Mouse (Mus musculus): ENCODE measurements around the gene Gm5580. TPM values are rescaled to one million over a fixed set of nuclear protein-coding genes. Genes with fewer than 3 reads are reported as not detected.
"Not testable (repeated sequence)": the region's sequence is repeated elsewhere in the genome, so short reads cannot be mapped to it uniquely, and the experiment has no call there.

The Gm5580 gene
- total RNA-seq (2021) = 1 to 10 TPM; 2.2 to 3.0 TPM
- polyA plus RNA-seq (2012; rRNA removed) = 0.09 TPM in 1 of 2 replicates, not detected in the other
- long read RNA-seq = 0 reads

- DNase-seq = not testable (repeated sequence)
Observed at GRCm38 (mm10) chr6:116550841-116551240, at the start of gene Gm5580. TSS of gene Gm5580 (plus strand) at chr6:116551141.

GRCm38 (mm10) chr6:116506302-116507003 lies 44.5 kb upstream of the Gm5580 start, which contains the start of gene Olfr212:
TSS of gene Olfr212 (plus strand) at chr6:116506516.
- DNase-seq = not testable (repeated sequence)

- DNase-seq = no peak
Observed at GRCm38 (mm10) chr6:116514832-116515231, 36.1 kb upstream of the Gm5580 start.

GRCm38 (mm10) chr6:116538156-116538555 lies 12.8 kb upstream of the Gm5580 start, which contains the start of gene Olfr213:
TSS of gene Olfr213 (plus strand) at chr6:116538456.
- no peak for DNase-seq

- no peak for DNase-seq
Observed at GRCm38 (mm10) chr6:116542500-116542899, 8.4 kb upstream of the Gm5580 start.

- DNase-seq = no peak
Observed at GRCm38 (mm10) chr6:116553935-116554334, 3.0 kb downstream of the Gm5580 start, which contains the start of gene Olfr214. TSS of gene Olfr214 (plus strand) at chr6:116554235.

- DNase-seq = no peak
Observed at GRCm38 (mm10) chr6:116554952-116555351, 4.0 kb downstream of the Gm5580 start.

- DNase-seq = peak; percentile 15
Observed at GRCm38 (mm10) chr6:116569834-116570233, 18.9 kb downstream of the Gm5580 start.

- no peak for DNase-seq
Observed at GRCm38 (mm10) chr6:116584095-116584494, 33.2 kb downstream of the Gm5580 start, which contains the start of gene Olfr215. TSS of gene Olfr215 (minus strand) at chr6:116584195.

- DNase-seq = not testable (repeated sequence)
Observed at GRCm38 (mm10) chr6:116600969-116601368, 50.0 kb downstream of the Gm5580 start.

Other genes with a start within 250 kb of the Gm5580 start
- 10 to 100 TPM; 52.9 to 69.4 TPM for gene March8, start 213.1 kb upstream of the Gm5580 start, total RNA-seq (2021)
- gene March8, start 213.1 kb upstream of the Gm5580 start, polyA plus RNA-seq (2012; rRNA removed) = 81.0 and 98.0 TPM in 2 replicates
- gene Alox5, start 90.0 kb upstream of the Gm5580 start, total RNA-seq (2021) = 1 to 10 TPM; 1.3 to 2.2 TPM
- 1.4 and 1.8 TPM in 2 replicates for gene Alox5, start 90.0 kb upstream of the Gm5580 start, polyA plus RNA-seq (2012; rRNA removed)
- not detected for gene Olfr211, start 62.0 kb upstream of the Gm5580 start, total RNA-seq (2021)
- not detected in 2 replicates for gene Olfr211, start 62.0 kb upstream of the Gm5580 start, polyA plus RNA-seq (2012; rRNA removed)
- gene Olfr212, start 44.6 kb upstream of the Gm5580 start, total RNA-seq (2021) = under 1 TPM in 1 of 2 experiments, not detected in 1; 0.21 TPM
- gene Olfr212, start 44.6 kb upstream of the Gm5580 start, polyA plus RNA-seq (2012; rRNA removed) = not detected in 2 replicates
- not detected for gene Olfr213, start 12.7 kb upstream of the Gm5580 start, total RNA-seq (2021)
- not detected in 2 replicates for gene Olfr213, start 12.7 kb upstream of the Gm5580 start, polyA plus RNA-seq (2012; rRNA removed)
- not detected for gene Olfr214, start 3.1 kb downstream of the Gm5580 start, total RNA-seq (2021)
- not detected in 2 replicates for gene Olfr214, start 3.1 kb downstream of the Gm5580 start, polyA plus RNA-seq (2012; rRNA removed)
- gene Olfr215, start 33.1 kb downstream of the Gm5580 start, total RNA-seq (2021) = not detected
- not detected in 2 replicates for gene Olfr215, start 33.1 kb downstream of the Gm5580 start, polyA plus RNA-seq (2012; rRNA removed)
- gene Zfp422, start 77.9 kb downstream of the Gm5580 start, total RNA-seq (2021) = 10 to 100 TPM; 14.8 to 22.9 TPM
- 5.0 and 6.6 TPM in 2 replicates for gene Zfp422, start 77.9 kb downstream of the Gm5580 start, polyA plus RNA-seq (2012; rRNA removed)
- gene Depp1, start 99.5 kb downstream of the Gm5580 start, total RNA-seq (2021) = 10 to 100 TPM in 1 of 2 experiments, 1 to 10 TPM in 1; 3.8 to 13.4 TPM
- 16.6 and 22.8 TPM in 2 replicates for gene Depp1, start 99.5 kb downstream of the Gm5580 start, polyA plus RNA-seq (2012; rRNA removed)
- 1 to 10 TPM; 3.9 to 7.4 TPM for gene Rassf4, start 122.8 kb downstream of the Gm5580 start, total RNA-seq (2021)
- gene Rassf4, start 122.8 kb downstream of the Gm5580 start, polyA plus RNA-seq (2012; rRNA removed) = 2.3 TPM in 2 replicates
- gene Tmem72, start 165.8 kb downstream of the Gm5580 start, total RNA-seq (2021) = under 1 TPM; 0.03 to 0.06 TPM
- under 0.01 TPM in 1 of 2 replicates, not detected in the other for gene Tmem72, start 165.8 kb downstream of the Gm5580 start, polyA plus RNA-seq (2012; rRNA removed)

Measured in adrenal gland, adult 2 months (tissue).